Mouse (Mus musculus): Measurements from ENCODE around the gene Cd5. TPM values are rescaled to one million over a fixed set of nuclear protein-coding genes. Genes with fewer than 3 reads are reported as not detected.

The Cd5 gene
- polyA plus RNA-seq, 1 experiment = not detected

DNA sequence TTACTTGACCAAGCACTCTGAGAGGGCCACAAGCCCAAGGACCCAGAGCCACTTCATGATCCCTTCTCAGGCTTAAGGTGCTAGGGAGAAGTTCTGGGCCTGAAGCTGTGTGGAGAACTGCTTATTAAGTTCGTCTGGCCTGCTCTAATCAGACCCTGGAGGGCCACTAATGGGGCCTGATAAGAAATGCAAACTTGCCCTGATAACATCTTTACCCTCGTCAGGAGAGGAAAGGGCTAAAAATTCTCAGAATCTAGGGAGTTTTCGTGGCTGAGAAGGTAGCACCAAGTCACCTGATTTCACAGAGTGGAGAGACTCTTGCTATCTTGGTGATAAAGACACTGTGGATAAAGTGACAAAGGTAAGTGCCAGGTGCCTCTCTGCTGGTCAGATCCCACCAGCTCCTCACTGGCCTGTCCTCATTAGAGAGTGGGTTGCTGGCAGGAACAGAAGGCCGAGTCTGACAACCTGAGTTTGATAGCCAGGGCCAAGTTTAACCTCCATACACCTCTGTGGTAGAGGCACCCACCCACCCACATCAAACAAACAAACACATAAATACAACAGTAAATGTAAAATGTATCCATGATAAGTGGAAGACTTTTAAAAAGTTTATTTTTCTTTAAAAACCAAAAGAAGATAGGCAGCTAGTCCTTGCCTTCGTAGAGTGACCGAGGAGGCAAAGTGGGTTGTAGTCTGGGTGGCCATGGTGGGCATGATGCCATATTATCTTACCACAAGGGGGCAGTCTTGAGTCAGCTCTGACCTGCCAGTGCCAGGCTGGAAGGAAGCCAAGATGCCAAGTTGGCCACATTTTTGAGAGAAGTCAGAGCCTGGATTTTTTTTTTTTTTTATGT, 60.7 kb downstream of the Cd5 start, which contains the start of gene Pga5:
Gene Pga5, minus strand, starts transcription at position 157 of the 857 bp plus-strand sequence.
- H3K4me1 ChIP-seq (ENCODE audit: control insufficient read depth) = peaks cover 17% of the 10 kb centered on the region
- TF ChIP-seq TAL1 (IDR thresholded peaks at IDR 0.05; ENCODE audit: low read length) = no peak
- no peak for TF ChIP-seq GATA1 (IDR thresholded peaks at IDR 0.05; ENCODE audit: low read length)
- no peaks in the 10 kb centered on the region for H3K9me3 ChIP-seq (ENCODE audit: control insufficient read depth, low read length)
- H3K4me3 ChIP-seq (replicated peaks) = no peak within 1 kb of the TSS
- peaks cover 7% of the 10 kb centered on the region for H3K27me3 ChIP-seq (ENCODE audit: control insufficient read depth)
- H3K36me3 ChIP-seq (ENCODE audit: control insufficient read depth) = no peaks in the 10 kb centered on the region

DNA sequence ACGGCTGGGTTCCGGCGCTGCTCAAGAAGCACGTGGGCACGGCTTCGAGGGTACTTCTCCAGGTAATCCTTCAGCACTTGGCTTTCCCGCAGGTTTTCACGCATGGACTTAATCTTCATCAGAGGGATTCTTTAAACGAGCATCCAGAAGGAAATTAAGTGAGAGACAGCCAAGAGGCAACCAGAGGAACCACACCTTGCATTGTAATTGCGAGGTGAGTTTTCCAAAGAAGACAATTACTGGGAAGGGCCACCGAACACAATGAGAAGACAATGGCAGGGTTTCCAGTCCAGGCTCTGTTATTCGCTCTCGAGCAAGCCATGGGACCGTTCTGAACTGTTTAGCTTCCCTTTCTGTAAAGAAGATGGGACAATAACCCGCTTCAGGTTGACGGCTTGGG, 62.1 kb downstream of the Cd5 start:
- H3K4me3 ChIP-seq (replicated peaks) = no peak overlapping the region
- no peaks in the 10 kb centered on the region for H3K9me3 ChIP-seq (ENCODE audit: control insufficient read depth, low read length)
- H3K36me3 ChIP-seq (ENCODE audit: control insufficient read depth) = no peaks in the 10 kb centered on the region
- TF ChIP-seq TAL1 (IDR thresholded peaks at IDR 0.05; ENCODE audit: low read length) (no peak), GATA1 (IDR thresholded peaks at IDR 0.05; ENCODE audit: low read length) (no peak)
- H3K4me1 ChIP-seq (ENCODE audit: control insufficient read depth) = peaks cover 24% of the 10 kb centered on the region
- H3K27me3 ChIP-seq (ENCODE audit: control insufficient read depth) = peaks cover 2% of the 10 kb centered on the region

DNA sequence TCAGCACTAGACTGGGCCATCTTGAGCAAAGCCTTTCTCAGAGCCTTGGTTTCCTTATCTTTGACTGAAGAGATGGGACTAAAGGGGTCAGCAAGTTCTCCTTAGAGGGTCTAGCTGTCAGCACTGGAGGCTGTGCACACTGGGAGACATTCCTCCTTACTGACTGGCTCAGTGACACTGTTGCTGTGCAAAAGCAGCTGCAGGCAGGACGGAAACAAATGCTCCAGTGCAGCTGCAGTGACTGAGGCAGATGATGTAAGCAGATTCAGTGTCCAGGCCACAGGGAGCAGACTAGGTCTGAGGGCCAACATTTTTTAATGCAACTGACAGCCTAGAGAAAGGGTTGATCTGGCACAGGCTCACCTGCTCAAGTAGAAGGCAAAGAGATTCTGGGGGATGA, 65.5 kb downstream of the Cd5 start:
- Histone ChIP-seq H3K36me3 (ENCODE audit: control insufficient read depth) (no peaks in the 10 kb centered on the region), H3K4me1 (ENCODE audit: control insufficient read depth) (peaks cover 32% of the 10 kb centered on the region), H3K4me3 (replicated peaks) (no peak overlapping the region), H3K27me3 (ENCODE audit: control insufficient read depth) (peaks cover 3% of the 10 kb centered on the region; the same call in 1 of the 2 replicates), H3K9me3 (ENCODE audit: control insufficient read depth, low read length) (no peaks in the 10 kb centered on the region)
- TF ChIP-seq GATA1 (IDR thresholded peaks at IDR 0.05; ENCODE audit: low read length) = no peak
- no peak for TF ChIP-seq TAL1 (IDR thresholded peaks at IDR 0.05; ENCODE audit: low read length)

DNA sequence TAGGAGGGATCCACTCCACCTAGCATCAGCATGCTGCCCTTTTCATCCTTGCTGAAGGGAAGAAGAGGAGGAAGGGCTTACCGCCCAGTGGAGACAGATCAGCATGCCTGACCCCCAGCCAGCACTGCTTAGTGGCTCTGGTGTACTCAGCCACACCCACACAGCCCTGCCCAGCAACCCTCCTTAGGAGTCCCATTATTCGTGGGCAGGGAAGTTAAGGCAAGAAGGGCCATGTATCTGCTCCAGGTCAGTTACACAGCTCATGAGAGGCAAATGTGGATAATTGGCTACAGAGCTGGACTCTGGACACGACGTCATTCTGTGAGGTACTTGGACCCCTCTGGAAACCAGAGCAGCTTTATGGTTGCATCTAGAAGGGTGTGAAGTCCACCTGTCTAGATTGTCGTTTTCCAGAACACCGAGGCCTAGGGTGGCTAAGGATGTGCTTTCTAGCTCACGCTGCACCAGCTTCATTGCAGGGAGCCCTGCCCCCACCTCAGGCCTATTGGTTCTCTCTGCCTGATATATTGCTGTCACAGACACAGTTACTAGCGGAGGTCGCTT, 66.9 kb downstream of the Cd5 start:
- Histone ChIP-seq H3K27me3 (ENCODE audit: control insufficient read depth) (peaks cover 3% of the 10 kb centered on the region; the same call in 1 of the 2 replicates), H3K4me3 (replicated peaks) (no peak overlapping the region), H3K9me3 (ENCODE audit: control insufficient read depth, low read length) (no peaks in the 10 kb centered on the region), H3K4me1 (ENCODE audit: control insufficient read depth) (peaks cover 22% of the 10 kb centered on the region), H3K36me3 (ENCODE audit: control insufficient read depth) (no peaks in the 10 kb centered on the region)
- TF ChIP-seq TAL1 (IDR thresholded peaks at IDR 0.05; ENCODE audit: low read length) (no peak), GATA1 (IDR thresholded peaks at IDR 0.05; ENCODE audit: low read length) (no peak)

DNA sequence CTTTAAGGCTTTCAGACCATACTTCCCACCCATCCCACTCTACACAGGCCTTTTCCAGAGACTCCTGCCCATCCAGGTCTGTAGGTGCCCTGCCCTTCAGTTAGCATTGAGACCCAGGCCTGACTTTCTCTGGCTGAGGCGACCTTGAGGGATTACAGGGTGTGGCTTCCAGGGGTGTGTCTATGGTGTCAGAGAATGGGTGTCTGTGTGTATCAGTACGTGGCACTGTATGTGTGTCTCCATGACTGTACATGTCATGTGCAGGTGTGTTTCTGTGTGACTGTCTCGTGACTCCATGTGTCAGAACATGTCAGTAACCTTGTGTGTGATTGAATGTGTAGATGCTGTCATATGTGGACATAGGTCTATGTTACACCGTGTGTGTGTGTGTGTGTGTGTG, 67.5 kb downstream of the Cd5 start:
- Histone ChIP-seq H3K4me1 (ENCODE audit: control insufficient read depth) (peaks cover 19% of the 10 kb centered on the region), H3K9me3 (ENCODE audit: control insufficient read depth, low read length) (no peaks in the 10 kb centered on the region), H3K36me3 (ENCODE audit: control insufficient read depth) (no peaks in the 10 kb centered on the region), H3K4me3 (replicated peaks) (no peak overlapping the region), H3K27me3 (ENCODE audit: control insufficient read depth) (peaks cover 3% of the 10 kb centered on the region; the same call in 1 of the 2 replicates)
- TF ChIP-seq GATA1 (IDR thresholded peaks at IDR 0.05; ENCODE audit: low read length) (no peak), TAL1 (IDR thresholded peaks at IDR 0.05; ENCODE audit: low read length) (no peak)

Other genes starting within 250 kb of the Cd5 start
- gene Cpsf7, start 213.7 kb downstream of the Cd5 start, polyA plus RNA-seq (2012) = 1.5 and 2.5 TPM in 2 replicates
- 0.36 and 0.44 TPM in 2 replicates for gene Sdhaf2, start 212.9 kb downstream of the Cd5 start, polyA plus RNA-seq (2012)
- gene Tmem216, start 182.8 kb downstream of the Cd5 start, polyA plus RNA-seq (2012) = 0.13 and 0.14 TPM in 2 replicates
- 0.30 and 0.42 TPM in 2 replicates for gene Cyb561a3, start 161.8 kb downstream of the Cd5 start, polyA plus RNA-seq (2012)
- gene Tmem138, start 161.6 kb downstream of the Cd5 start, polyA plus RNA-seq (2012) = 0.22 and 0.41 TPM in 2 replicates
- 2.3 and 2.8 TPM in 2 replicates for gene Ddb1, start 133.7 kb downstream of the Cd5 start, polyA plus RNA-seq (2012)
- 0.31 and 0.64 TPM in 2 replicates for gene Tkfc, start 133.3 kb downstream of the Cd5 start, polyA plus RNA-seq (2012)
- 0.11 and 0.12 TPM in 2 replicates for gene Vwce, start 104.8 kb downstream of the Cd5 start, polyA plus RNA-seq (2012)
- not detected in 2 replicates for gene Pga5, start 60.9 kb downstream of the Cd5 start, polyA plus RNA-seq (2012)
- 2.4 and 3.2 TPM in 2 replicates for gene Vps37c, start 50.3 kb downstream of the Cd5 start, polyA plus RNA-seq (2012)
- gene Cd6, start 91.1 kb upstream of the Cd5 start, polyA plus RNA-seq (2012) = not detected in 2 replicates
- gene Slc15a3, start 100.7 kb upstream of the Cd5 start, polyA plus RNA-seq (2012) = 0.30 and 0.67 TPM in 2 replicates
- gene Tmem132a, start 130.9 kb upstream of the Cd5 start, polyA plus RNA-seq (2012) = 0.05 TPM in 2 replicates
- 1.3 and 1.4 TPM in 2 replicates for gene Tmem109, start 143.0 kb upstream of the Cd5 start, polyA plus RNA-seq (2012)
- 3.2 and 4.1 TPM in 2 replicates for gene Prpf19, start 156.2 kb upstream of the Cd5 start, polyA plus RNA-seq (2012)
- not detected in 2 replicates for gene Zp1, start 181.6 kb upstream of the Cd5 start, polyA plus RNA-seq (2012)
- gene Ptgdr2, start 198.2 kb upstream of the Cd5 start, polyA plus RNA-seq (2012) = not detected in 2 replicates
- gene Ccdc86, start 210.3 kb upstream of the Cd5 start, polyA plus RNA-seq (2012) = 1.2 and 1.4 TPM in 2 replicates
- gene Ms4a10, start 235.7 kb upstream of the Cd5 start, polyA plus RNA-seq (2012) = not detected in 2 replicates

All from erythroblast, embryonic 14.5 days (primary cell).